Mouse (Mus musculus): ENCODE measurements around the gene Cpm. TPM values are rescaled to one million over a fixed set of nuclear protein-coding genes. Genes with fewer than 3 reads are reported as not detected.

The Cpm gene
- under 1 TPM; 0.33 to 0.58 TPM for total RNA-seq (2023)

GRCm38 (mm10) chr10:117629169-117629971 is at the start of gene Cpm:
Cpm (plus strand) TSS chr10:117629500.

GRCm38 (mm10) chr10:117710604-117711141 is 81.4 kb downstream of the Cpm start, which contains the start of gene Mdm2:
Mdm2 (minus strand) TSS chr10:117710758.

Other genes with a start within 250 kb of the Cpm start
- gene Cpsf6, start 249.5 kb upstream of the Cpm start, total RNA-seq (2023) = 10 to 100 TPM; 53.7 to 58.6 TPM
- gene Mdm2, start 81.3 kb downstream of the Cpm start, total RNA-seq (2023) = 100 to 1,000 TPM; 154 to 164 TPM
- gene Slc35e3, start 116.9 kb downstream of the Cpm start, total RNA-seq (2023) = 10 to 100 TPM; 15.7 to 21.0 TPM
- 10 to 100 TPM; 19.2 to 25.9 TPM for gene Nup107, start 163.2 kb downstream of the Cpm start, total RNA-seq (2023)
- 100 to 1,000 TPM; 786 to 852 TPM for gene Rap1b, start 216.5 kb downstream of the Cpm start, total RNA-seq (2023)